Mouse (Mus musculus) stomach, embryonic 15.5 days (tissue): Measurements from ENCODE around the gene Ftsj3. TPM values are rescaled to one million over a fixed set of nuclear protein-coding genes. Genes with fewer than 3 reads are reported as not detected.
"Not testable (repeated sequence)": the region's sequence is repeated elsewhere in the genome, so short reads cannot be mapped to it uniquely, and the experiment has no call there.

Source experiments
- ATAC-seq: fragments of 200-750 bp; cut with Nextera tagmentation; 2 replicates; pipeline ENCODE4 v1.8.0; 2017; ENCODE audit warnings: low read depth, moderate number of reproducible peaks, moderate TSS enrichment; ENCODE audit not compliant: insufficient read depth, low FRiP score
- H3K27ac ChIP-seq: fragments of 300-500 bp; sonication (generic); 2 replicates; pipeline ENCODE4 v1.5.1; 2015; ENCODE audit warnings: mild to moderate bottlenecking, inconsistent platforms
- H3K27me3 ChIP-seq: fragments of 300-500 bp; sonication (generic); replicated peaks from 2 replicates; pipeline ENCODE4 v1.6.1; 2015; ENCODE audit warnings: inconsistent platforms
- H3K36me3 ChIP-seq: fragments of 300-500 bp; sonication (generic); 2 replicates; pipeline ENCODE4 v1.6.1; 2015; ENCODE audit warnings: inconsistent platforms
- H3K4me1 ChIP-seq: fragments of 300-500 bp; sonication (generic); 2 replicates; pipeline ENCODE4 v1.6.1; 2015; ENCODE audit warnings: inconsistent platforms
- H3K4me2 ChIP-seq: fragments of 300-500 bp; sonication (generic); 2 replicates; pipeline ENCODE4 v1.6.1; 2015; ENCODE audit warnings: mild to moderate bottlenecking, inconsistent platforms
- H3K4me3 ChIP-seq: fragments of 300-500 bp; sonication (generic); replicated peaks from 2 replicates; pipeline ENCODE4 v1.5.1; 2015; ENCODE audit warnings: inconsistent platforms
- H3K9ac ChIP-seq: fragments of 300-500 bp; sonication (generic); 2 replicates; pipeline ENCODE4 v1.6.1; 2015; ENCODE audit warnings: inconsistent platforms
- H3K9me3 ChIP-seq: fragments of 300-500 bp; sonication (generic); 2 replicates; pipeline ENCODE4 v1.6.1; 2016; ENCODE audit warnings: inconsistent platforms
- WGBS: fragments of 180-500 bp; shearing (Covaris S2); methylation state at CpG from one replicate; pipeline ENCODE4 v1.1.7; 2015; 5-methylcytosine and 5-hydroxymethylcytosine counted together
- polyA plus RNA-seq: library from polyadenylated mRNA; unstranded; fragments of >200 nt; fragmentation: Nextera tagmentation; extraction: Ambion mirVana; gene quantifications from 2 replicates; pipeline ENCODE4 v1.2.1, GENCODE M21; 2015

The Ftsj3 gene
- polyA plus RNA-seq, 1 experiment from 2014 or later = 49.7 TPM

DNA sequence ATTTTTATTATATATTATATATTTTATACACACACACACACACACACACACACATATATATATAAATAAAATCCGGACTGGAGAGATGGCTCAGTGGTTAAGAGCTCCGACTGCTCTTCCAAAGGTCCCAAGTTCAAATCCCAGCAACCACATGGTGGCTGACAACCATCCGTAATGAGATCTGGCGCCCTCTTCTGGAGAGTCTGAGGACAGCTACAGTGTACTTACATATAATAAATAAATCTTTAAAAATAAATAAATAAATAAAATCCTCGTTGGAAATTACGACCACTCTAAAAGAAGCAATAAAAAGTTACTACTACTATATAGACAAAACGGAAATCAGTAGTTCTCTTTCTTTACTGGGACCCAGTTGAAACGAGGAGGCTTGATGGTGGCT lies 21.9 kb downstream of the Ftsj3 start:
- ATAC-seq, H3K9me3 ChIP-seq, H3K27ac ChIP-seq, H3K27me3 ChIP-seq, H3K4me2 ChIP-seq, H3K4me3 ChIP-seq, H3K9ac ChIP-seq, H3K4me1 ChIP-seq: not testable (repeated sequence)
- H3K36me3 ChIP-seq = peaks cover 38% of the 10 kb centered on the region; the same call in 1 of the 2 replicates
- 80% methylated on average over 8 of the region's 8 CpGs for WGBS

DNA sequence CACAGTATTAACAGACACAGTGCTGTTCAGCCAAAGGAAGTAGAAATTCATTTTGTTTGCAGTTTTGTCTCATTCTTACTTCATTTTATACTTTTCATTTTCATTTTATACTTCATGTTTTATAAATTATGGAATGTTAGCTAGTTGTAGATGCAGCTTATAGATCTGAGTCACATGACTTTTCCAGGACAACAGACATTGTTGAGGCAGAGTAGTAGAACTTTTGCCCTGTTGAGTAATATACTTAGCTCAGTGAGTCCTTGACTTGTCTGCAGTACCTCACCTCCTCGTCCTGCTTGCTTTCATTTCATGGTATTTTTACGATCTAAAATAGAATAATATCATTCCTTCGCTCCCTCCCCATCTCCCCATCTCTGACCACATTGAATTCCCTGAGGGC lies 35.3 kb downstream of the Ftsj3 start:
- H3K27me3 ChIP-seq = no peaks in the 10 kb centered on the region
- WGBS = 88% methylated on average over 3 of the region's 3 CpGs
- no peak for ATAC-seq

DNA sequence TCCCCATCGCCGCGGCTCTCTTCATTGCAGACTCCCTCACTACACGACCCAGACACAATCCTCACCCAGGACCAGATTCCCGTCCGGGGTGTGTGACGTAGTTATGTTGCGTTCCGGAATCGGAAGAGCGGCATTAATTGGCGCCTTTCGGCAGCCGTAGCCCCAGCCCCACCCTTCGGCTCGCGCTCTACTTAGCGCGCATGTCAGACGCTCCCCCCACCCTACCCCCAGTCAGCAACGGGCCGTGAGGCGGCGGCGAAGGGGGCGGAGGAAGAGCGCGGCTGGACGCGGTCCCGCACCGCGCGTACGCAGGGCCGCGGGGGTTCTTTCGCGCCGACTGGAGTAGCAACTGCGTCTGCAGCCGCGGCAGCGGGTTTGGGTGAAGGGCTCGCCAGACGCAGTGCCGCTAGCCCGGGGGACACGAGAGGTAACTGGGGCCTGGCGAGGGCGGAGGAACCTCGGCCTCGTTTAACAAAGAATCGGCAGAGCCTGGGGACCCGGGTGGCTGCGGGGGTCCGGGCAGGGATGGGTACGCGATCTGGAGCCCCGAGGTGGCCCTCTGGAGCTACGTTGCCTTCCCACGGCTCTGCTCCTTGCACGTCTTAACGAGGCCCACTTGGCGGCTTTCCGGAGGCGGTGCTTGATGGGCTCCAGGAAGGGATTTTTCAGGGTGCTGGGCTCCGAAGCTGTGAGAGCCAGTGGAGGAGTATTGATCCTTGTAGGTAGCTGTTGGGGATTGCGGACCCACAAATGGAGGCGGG lies 39.0 kb downstream of the Ftsj3 start, which contains the start of gene Ddx42:
Gene Ddx42 (plus strand): TSS at position 197 of the 761 bp plus-strand sequence.
- H3K9ac ChIP-seq = peak within 1 kb of the TSS; percentile 98

More for the DNA sequence above, 35.3 kb downstream of the Ftsj3 start:
- H3K9ac ChIP-seq = no peak overlapping the region
- no peaks in the 10 kb centered on the region for H3K9me3 ChIP-seq
- no peak overlapping the region for H3K27ac ChIP-seq
- peaks cover 3% of the 10 kb centered on the region; the same call in 1 of the 2 replicates for H3K36me3 ChIP-seq
- no peak overlapping the region for H3K4me2 ChIP-seq
- peaks cover 8% of the 10 kb centered on the region for H3K4me1 ChIP-seq
- H3K4me3 ChIP-seq = no peak overlapping the region

DNA sequence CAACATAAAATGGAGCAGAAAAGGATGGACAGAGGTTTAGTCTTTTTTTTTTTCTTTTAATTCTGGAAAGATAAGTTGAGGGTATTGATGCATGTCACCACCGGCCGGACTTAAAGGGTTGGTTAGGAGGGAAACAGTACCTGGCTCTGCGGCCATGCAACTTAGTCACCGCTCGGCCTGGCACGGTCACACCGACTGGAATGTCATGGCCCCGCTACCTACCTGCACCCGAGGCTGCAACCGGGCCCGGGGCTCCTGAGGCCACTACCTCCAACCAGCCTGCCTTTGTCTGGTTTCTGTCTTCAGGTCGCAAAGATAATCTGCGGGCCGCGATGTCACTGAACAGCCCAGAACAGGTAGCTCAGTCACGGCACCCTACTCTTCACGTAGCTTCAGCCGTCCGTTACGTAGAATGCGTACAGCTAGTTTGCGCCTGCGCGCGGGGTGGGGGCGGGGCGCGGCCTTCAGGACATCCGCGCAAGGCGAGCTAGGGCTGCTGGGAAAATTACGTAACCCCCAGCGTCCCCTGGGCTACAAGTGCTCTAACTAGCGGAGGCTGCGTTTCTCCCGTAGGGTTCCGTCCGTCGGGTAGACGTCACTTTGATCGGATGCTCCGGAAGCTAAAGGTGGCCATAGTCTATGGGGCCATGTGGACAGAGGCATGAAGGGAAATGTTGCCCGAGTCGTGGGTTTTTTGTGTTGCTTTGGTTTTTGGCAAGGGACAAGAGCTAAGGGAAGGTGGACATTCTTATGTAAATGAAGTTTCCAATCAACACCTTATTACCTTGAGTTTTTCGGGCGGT lies 39.8 kb downstream of the Ftsj3 start, which contains the start of gene Ccdc47:
Gene Ccdc47 (minus strand): TSS at position 418 of the 803 bp plus-strand sequence.
- H3K4me3 ChIP-seq = peak within 1 kb of the TSS; percentile 96
- no peaks in the 10 kb centered on the region for H3K9me3 ChIP-seq
- H3K4me2 ChIP-seq = peak within 1 kb of the TSS; percentile 57
- H3K9ac ChIP-seq = peak within 1 kb of the TSS; percentile 98
- peaks cover 16% of the 10 kb centered on the region for H3K4me1 ChIP-seq
- ATAC-seq = peak; percentile 98
- H3K27me3 ChIP-seq = no peaks in the 10 kb centered on the region
- WGBS = under 1% methylated on average over 46 of the region's 46 CpGs
- peak within 1 kb of the TSS; percentile 98 for H3K27ac ChIP-seq
- H3K36me3 ChIP-seq = peaks cover 8% of the 10 kb centered on the region

More for the DNA sequence above, 39.0 kb downstream of the Ftsj3 start, which contains the start of gene Ddx42:
- H3K27ac ChIP-seq = peak within 1 kb of the TSS; percentile 98
- ATAC-seq = peak; percentile 90
- under 1% methylated on average over 70 of the region's 70 CpGs for WGBS
- 0 out of 2 replicates have a peak, but pooled peaks cover 3% of the 10 kb centered on the region for H3K36me3 ChIP-seq
- no peaks in the 10 kb centered on the region for H3K9me3 ChIP-seq
- H3K4me3 ChIP-seq = peak within 1 kb of the TSS; percentile 96
- peaks cover 16% of the 10 kb centered on the region for H3K4me1 ChIP-seq
- peak within 1 kb of the TSS; percentile 57 for H3K4me2 ChIP-seq
- H3K27me3 ChIP-seq = no peaks in the 10 kb centered on the region

GRCm38 (mm10) chr11:106215450-106215859 lies 40.4 kb downstream of the Ftsj3 start:
- Histone ChIP-seq H3K27ac (peak overlapping the region; percentile 98), H3K4me2 (peak overlapping the region; percentile 57), H3K9ac (peak overlapping the region; percentile 65; the same call in 1 of the 2 replicates), H3K9me3 (no peaks in the 10 kb centered on the region), H3K27me3 (no peaks in the 10 kb centered on the region), H3K36me3 (peaks cover 12% of the 10 kb centered on the region), H3K4me3 (peak overlapping the region; percentile 96), H3K4me1 (peaks cover 16% of the 10 kb centered on the region)
- ATAC-seq = no peak
- 26% methylated on average over 7 of the region's 7 CpGs for WGBS

DNA sequence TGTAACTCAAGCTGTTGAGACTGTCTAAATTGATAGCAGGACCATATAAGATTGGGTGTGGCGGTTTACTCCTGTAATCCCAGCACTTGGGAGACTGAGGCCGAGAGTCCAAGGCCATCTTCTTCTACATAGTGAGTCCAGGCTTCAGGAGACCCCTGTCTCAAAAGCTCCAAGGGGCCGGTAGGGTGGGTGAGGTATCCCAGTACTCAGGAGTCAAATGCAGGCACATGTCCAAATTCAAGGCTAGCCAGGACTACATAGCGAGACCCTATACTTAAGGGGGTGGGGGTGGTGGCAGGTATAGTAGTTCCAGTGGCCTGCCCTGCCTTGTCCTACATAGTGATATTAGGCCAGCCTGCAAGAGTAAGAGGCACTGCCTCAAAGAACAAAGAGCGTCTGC lies 41.0 kb downstream of the Ftsj3 start:
- Histone ChIP-seq H3K4me2 (peak overlapping the region; percentile 57), H3K36me3 (peaks cover 17% of the 10 kb centered on the region), H3K27me3 (no peaks in the 10 kb centered on the region), H3K27ac (no peak overlapping the region), H3K4me1 (peaks cover 16% of the 10 kb centered on the region), H3K9me3 (no peaks in the 10 kb centered on the region), H3K9ac (no peak overlapping the region), H3K4me3 (peak overlapping the region; percentile 96)
- ATAC-seq = no peak
- WGBS = 87% methylated on average over 5 of the region's 5 CpGs

- H3K9ac ChIP-seq = no peak overlapping the region
- no peak overlapping the region for H3K4me3 ChIP-seq
- ATAC-seq = no peak
- 80% methylated on average over 8 of the region's 8 CpGs for WGBS
- no peak overlapping the region for H3K4me2 ChIP-seq
- peaks cover 32% of the 10 kb centered on the region for H3K36me3 ChIP-seq
- H3K9me3 ChIP-seq = no peaks in the 10 kb centered on the region
- H3K27me3 ChIP-seq = no peaks in the 10 kb centered on the region
- H3K27ac ChIP-seq = no peak overlapping the region
- peaks cover 9% of the 10 kb centered on the region for H3K4me1 ChIP-seq
Measured at GRCm38 (mm10) chr11:106212771-106213170, 43.1 kb downstream of the Ftsj3 start.

GRCm38 (mm10) chr11:106202123-106202465 lies 53.8 kb downstream of the Ftsj3 start, which contains the start of gene Strada:
TSS of gene Strada (minus strand) at chr11:106202168.
- no peak within 1 kb of the TSS for H3K4me2 ChIP-seq
- H3K36me3 ChIP-seq = peaks cover 49% of the 10 kb centered on the region
- no peaks in the 10 kb centered on the region for H3K27me3 ChIP-seq
- no peak within 1 kb of the TSS for H3K4me3 ChIP-seq
- no peak within 1 kb of the TSS for H3K27ac ChIP-seq
- H3K9ac ChIP-seq = no peak within 1 kb of the TSS
- 78% methylated on average over 5 of the region's 5 CpGs for WGBS
- H3K4me1 ChIP-seq = no peaks in the 10 kb centered on the region
- no peak for ATAC-seq
- no peaks in the 10 kb centered on the region for H3K9me3 ChIP-seq

GRCm38 (mm10) chr11:106201337-106202122 lies 54.3 kb downstream of the Ftsj3 start:
- no peak overlapping the region for H3K27ac ChIP-seq
- H3K27me3 ChIP-seq = no peaks in the 10 kb centered on the region
- ATAC-seq = no peak
- 88% methylated on average over 19 of the region's 19 CpGs for WGBS
- no peak overlapping the region for H3K4me2 ChIP-seq
- no peak overlapping the region for H3K4me3 ChIP-seq
- H3K4me1 ChIP-seq = no peaks in the 10 kb centered on the region
- no peak overlapping the region for H3K9ac ChIP-seq
- no peaks in the 10 kb centered on the region for H3K9me3 ChIP-seq
- H3K36me3 ChIP-seq = peaks cover 49% of the 10 kb centered on the region

- no peak overlapping the region for H3K27ac ChIP-seq
- no peak overlapping the region for H3K4me2 ChIP-seq
- 76% methylated on average over 6 of the region's 6 CpGs for WGBS
- H3K9me3 ChIP-seq = no peaks in the 10 kb centered on the region
- H3K27me3 ChIP-seq = no peaks in the 10 kb centered on the region
- no peak for ATAC-seq
- H3K4me1 ChIP-seq = no peaks in the 10 kb centered on the region
- H3K9ac ChIP-seq = no peak overlapping the region
- no peak overlapping the region for H3K4me3 ChIP-seq
- H3K36me3 ChIP-seq = peaks cover 50% of the 10 kb centered on the region
Measured at GRCm38 (mm10) chr11:106200756-106201155, 55.1 kb downstream of the Ftsj3 start.

DNA sequence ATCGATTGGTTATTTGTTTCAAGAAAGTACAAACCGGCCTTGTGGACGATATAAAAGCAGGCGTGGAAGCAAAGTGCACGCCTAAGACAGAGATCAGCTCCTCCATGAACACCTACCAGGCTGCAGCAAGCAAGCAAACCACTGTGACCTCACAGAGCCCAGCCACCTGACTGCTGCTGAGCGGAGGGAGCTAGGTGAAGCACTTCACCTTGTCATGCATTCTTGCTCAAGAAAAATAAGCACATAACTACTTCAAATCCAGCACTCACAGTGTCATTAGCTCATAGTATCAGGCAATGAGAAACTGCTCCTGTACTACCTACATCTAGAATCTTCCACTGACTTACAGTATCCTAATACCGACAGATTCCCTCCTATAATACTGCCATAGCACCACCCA lies 55.9 kb downstream of the Ftsj3 start:
- not testable (repeated sequence) for H3K9me3 ChIP-seq, H3K4me3 ChIP-seq, H3K4me1 ChIP-seq, H3K27ac ChIP-seq, H3K4me2 ChIP-seq, H3K27me3 ChIP-seq, H3K9ac ChIP-seq, ATAC-seq
- 91% methylated on average over 7 of the region's 7 CpGs for WGBS
- peaks cover 48% of the 10 kb centered on the region for H3K36me3 ChIP-seq
